Mouse (Mus musculus) lung, postnatal 0 days (tissue): ENCODE measurements around the gene Fem1a.

Experiments used
- CTCF ChIP-seq: IDR thresholded peaks from 2 replicates; pipeline ENCODE4 v1.5.1; 2016; ENCODE audit warnings: antibody characterized with exemption, mild to moderate bottlenecking
- EP300 ChIP-seq: IDR thresholded peaks from 2 replicates; pipeline ENCODE4 v1.6.1; 2016; ENCODE audit warnings: antibody characterized with exemption, mild to moderate bottlenecking, control low read depth

DNA sequence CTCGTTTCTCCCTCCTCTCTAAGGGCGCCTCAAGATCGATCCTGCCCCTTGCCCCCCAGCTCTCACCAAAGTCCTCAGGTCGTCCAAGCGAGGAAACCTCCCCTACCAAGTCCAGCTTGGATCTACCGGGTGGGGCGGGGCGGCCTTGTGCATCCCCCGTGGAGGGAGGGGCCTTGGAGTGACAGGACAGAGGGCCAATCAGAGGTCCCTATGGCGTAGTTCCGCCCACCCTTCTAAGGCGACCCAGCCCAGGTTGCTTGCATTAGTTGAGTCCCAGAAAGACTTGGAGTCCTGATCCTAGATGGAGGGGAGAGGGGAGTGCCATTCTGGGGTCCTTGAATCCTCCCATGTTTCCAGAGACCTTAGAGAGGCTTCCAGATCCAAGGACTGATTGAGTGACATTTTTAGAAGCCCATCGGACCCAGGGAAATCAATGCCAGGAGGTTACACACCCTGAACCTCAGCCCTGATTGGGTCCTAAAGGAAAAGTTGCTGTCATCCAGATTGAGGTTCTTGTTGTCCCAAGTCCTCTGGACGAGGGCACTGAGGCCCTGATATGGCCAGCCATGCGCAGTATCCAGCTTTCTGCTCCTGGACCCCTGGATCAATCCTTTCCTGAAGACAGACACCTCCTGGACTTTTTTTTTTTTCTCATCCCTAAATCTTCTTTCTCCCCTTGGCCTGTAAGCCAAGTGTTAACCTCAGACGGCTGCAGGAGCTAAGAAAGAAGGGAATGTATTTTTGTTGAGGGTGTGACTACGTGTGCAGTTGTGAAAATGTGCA, 34.0 kb downstream of the Fem1a start:
- TF ChIP-seq EP300 (0 out of 2 replicates have a peak, but pooled peaks have one; percentile 42), CTCF (no peak)
